Mouse (Mus musculus) brain, embryonic 14.5 days (tissue): ENCODE measurements around the gene Baz2b. TPM values are rescaled to one million over a fixed set of nuclear protein-coding genes. Genes with fewer than 3 reads are reported as not detected.

ENCODE experiments used
- polyA plus RNA-seq: library from polyadenylated mRNA; depleted of rRNA; stranded (reverse); fragments of >200 nt; gene quantifications from 2 replicates; pipeline ENCODE4 v1.2.3, GENCODE M21; 2012; rRNA removed

Gene Baz2b
- polyA plus RNA-seq, 1 experiment, result 73.4 TPM

Other genes with a start within 250 kb of the Baz2b start
- gene March7, start within 50 bp of the Baz2b start, polyA plus RNA-seq, result 69.1 and 71.5 TPM in 2 replicates
- 4.5 and 5.8 TPM in 2 replicates for gene Cd302, start 74.6 kb upstream of the Baz2b start, polyA plus RNA-seq
- 0.57 and 0.86 TPM in 2 replicates for gene Ly75, start 173.5 kb upstream of the Baz2b start, polyA plus RNA-seq